Mouse (Mus musculus): ENCODE measurements around the gene Slc24a3. TPM values are rescaled to one million over a fixed set of nuclear protein-coding genes. Genes with fewer than 3 reads are reported as not detected.

Gene Slc24a3
- total RNA-seq, 2 experiments from 2014 or later = 3.0 to 4.6 TPM

- DNase-seq = no peak
These were observed 196.1 kb downstream of the Slc24a3 start for GRCm38 (mm10) chr2:145363604-145364003.

- no peak for DNase-seq
These were observed 201.1 kb downstream of the Slc24a3 start for GRCm38 (mm10) chr2:145368701-145369100.

- DNase-seq = no peak
These were observed 203.2 kb downstream of the Slc24a3 start for GRCm38 (mm10) chr2:145370795-145371194.

GRCm38 (mm10) chr2:145373803-145374202 is 206.2 kb downstream of the Slc24a3 start:
- no peak for DNase-seq

GRCm38 (mm10) chr2:145382908-145383770 is 215.6 kb downstream of the Slc24a3 start:
- DNase-seq = no peak

GRCm38 (mm10) chr2:145384221-145384620 is 216.7 kb downstream of the Slc24a3 start:
- no peak for DNase-seq

- no peak for DNase-seq
These were observed 217.7 kb downstream of the Slc24a3 start for GRCm38 (mm10) chr2:145385220-145385619.

GRCm38 (mm10) chr2:145385773-145386172 is 218.2 kb downstream of the Slc24a3 start:
- no peak for DNase-seq

- DNase-seq = no peak
These were observed 228.2 kb downstream of the Slc24a3 start for GRCm38 (mm10) chr2:145395804-145396203.

GRCm38 (mm10) chr2:145396579-145396978 is 229.0 kb downstream of the Slc24a3 start:
- no peak for DNase-seq

- no peak for DNase-seq
These were observed 230.1 kb downstream of the Slc24a3 start for GRCm38 (mm10) chr2:145397456-145398206.

- no peak for DNase-seq
These were observed 233.8 kb downstream of the Slc24a3 start for GRCm38 (mm10) chr2:145401240-145401805.

- no peak for DNase-seq
These were observed 234.4 kb downstream of the Slc24a3 start for GRCm38 (mm10) chr2:145401996-145402395.

- no peak for DNase-seq
These were observed 237.4 kb downstream of the Slc24a3 start for GRCm38 (mm10) chr2:145404818-145405531.

- no peak for DNase-seq
These were observed 238.2 kb downstream of the Slc24a3 start for GRCm38 (mm10) chr2:145405746-145406145.

GRCm38 (mm10) chr2:145417738-145418137 is 250.2 kb downstream of the Slc24a3 start:
- no peak for DNase-seq

GRCm38 (mm10) chr2:145419078-145419477 is 251.5 kb downstream of the Slc24a3 start:
- DNase-seq = no peak

- DNase-seq = no peak
These were observed 253.7 kb downstream of the Slc24a3 start for GRCm38 (mm10) chr2:145420967-145421888.

- no peak for DNase-seq
These were observed 254.3 kb downstream of the Slc24a3 start for GRCm38 (mm10) chr2:145421889-145422212.

- DNase-seq = no peak
These were observed 262.4 kb downstream of the Slc24a3 start for GRCm38 (mm10) chr2:145429982-145430381.

- no peak for DNase-seq
These were observed 266.5 kb downstream of the Slc24a3 start for GRCm38 (mm10) chr2:145434068-145434467.

GRCm38 (mm10) chr2:145438336-145438735 is 270.8 kb downstream of the Slc24a3 start:
- DNase-seq = no peak

All from heart, postnatal 4 days (tissue).